Mouse (Mus musculus): ENCODE results near the gene Plcl2.
"Not testable (repeated sequence)": the region's sequence is repeated elsewhere in the genome, so short reads cannot be mapped to it uniquely, and the experiment has no call there.

Gene Plcl2

DNA sequence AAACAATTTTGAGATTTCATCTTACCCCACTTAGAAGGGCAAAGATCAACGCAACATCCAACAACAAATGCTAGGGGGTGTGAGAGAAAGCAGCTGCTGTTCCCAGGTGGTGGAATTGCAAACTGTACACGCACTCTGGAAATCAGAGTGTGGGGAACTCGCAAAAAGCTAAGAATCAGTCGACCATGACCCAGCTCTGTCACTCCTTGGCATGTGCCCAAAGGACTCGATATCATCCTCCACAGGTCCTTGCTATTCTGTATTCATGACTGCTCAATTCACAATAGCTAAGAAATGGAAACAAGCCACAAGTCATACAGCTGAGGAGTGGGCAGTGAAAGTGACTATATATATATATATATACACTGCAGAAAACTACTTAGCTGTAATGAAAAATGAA, 162.2 kb downstream of the Plcl2 start:
- no peak for DNase-seq (ENCODE audit: low read depth, low spot score)

GRCm38 (mm10) chr17:50674580-50674979, 165.4 kb downstream of the Plcl2 start:
- no peak for DNase-seq (ENCODE audit: low read depth, low spot score)

DNA sequence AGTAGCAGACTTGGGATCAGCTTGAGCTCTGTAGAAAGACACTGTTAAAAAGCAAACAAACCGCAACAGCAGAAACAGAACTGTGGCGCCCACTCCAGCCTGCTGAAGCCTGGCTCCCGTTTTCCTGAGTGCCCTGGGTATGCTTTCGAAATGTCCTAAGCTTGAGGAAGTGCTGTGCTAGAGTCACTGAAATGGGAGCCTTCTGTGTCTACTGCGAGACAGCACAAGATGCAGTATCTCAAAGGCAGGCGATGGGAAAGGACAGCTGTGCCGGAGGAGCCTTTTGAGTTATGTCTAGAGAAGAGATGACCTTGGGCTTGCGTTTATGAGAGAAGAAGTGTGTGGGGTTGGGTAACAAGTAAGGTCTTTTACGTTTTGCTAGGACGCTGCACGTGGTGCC, 166.0 kb downstream of the Plcl2 start:
- no peak for DNase-seq (ENCODE audit: low read depth, low spot score)

GRCm38 (mm10) chr17:50677334-50677733, 168.1 kb downstream of the Plcl2 start:
- DNase-seq (ENCODE audit: low read depth, low spot score): peak; percentile 7

GRCm38 (mm10) chr17:50677978-50678712, 168.9 kb downstream of the Plcl2 start:
- DNase-seq (ENCODE audit: low read depth, low spot score): no peak

DNA sequence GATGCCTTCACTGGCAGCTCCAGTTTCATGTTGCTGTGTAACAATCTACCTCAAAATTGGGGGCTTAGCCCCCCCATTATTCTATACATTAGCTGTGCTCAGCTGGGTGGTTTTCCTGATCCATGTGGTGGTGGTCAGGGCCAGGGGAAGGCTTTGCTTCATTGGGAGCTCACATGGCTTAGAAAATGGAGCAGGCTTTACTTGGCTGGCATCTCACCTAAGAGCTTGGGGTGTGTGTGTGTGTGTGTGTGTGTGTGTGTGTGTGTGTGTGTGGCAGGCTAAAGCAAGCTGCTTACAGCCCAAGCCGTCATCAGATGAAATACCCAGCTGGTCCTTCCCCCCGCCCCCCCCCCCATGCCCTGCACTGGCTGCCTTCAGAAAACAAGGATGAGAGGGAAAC, 169.5 kb downstream of the Plcl2 start:
- no peak for DNase-seq (ENCODE audit: low read depth, low spot score)

- DNase-seq (ENCODE audit: low read depth, low spot score): no peak
Observed at GRCm38 (mm10) chr17:50679613-50680534, 170.7 kb downstream of the Plcl2 start.

DNA sequence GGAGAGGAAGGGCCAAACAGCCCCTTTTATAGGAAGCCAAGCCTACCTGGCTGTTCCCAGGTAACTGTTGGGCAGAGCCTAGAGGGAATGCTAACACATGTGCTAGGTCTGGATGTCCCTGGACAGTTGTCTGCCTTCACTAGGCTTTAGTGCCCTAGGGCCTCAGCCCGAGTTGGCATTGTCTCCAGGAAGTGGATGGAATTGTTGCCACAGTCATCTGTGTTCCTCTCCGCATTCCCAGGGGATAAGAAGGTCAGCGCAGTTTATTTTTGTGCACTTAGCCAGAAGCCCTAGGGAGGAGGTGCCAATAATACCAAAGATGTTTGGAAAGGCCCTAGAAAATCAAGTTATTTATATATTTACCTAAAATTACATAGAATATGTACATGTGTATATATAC, 173.5 kb downstream of the Plcl2 start:
- DNase-seq (ENCODE audit: low read depth, low spot score): no peak

- no peak for DNase-seq (ENCODE audit: low read depth, low spot score)
Observed at GRCm38 (mm10) chr17:50684960-50685645, 175.9 kb downstream of the Plcl2 start.

DNA sequence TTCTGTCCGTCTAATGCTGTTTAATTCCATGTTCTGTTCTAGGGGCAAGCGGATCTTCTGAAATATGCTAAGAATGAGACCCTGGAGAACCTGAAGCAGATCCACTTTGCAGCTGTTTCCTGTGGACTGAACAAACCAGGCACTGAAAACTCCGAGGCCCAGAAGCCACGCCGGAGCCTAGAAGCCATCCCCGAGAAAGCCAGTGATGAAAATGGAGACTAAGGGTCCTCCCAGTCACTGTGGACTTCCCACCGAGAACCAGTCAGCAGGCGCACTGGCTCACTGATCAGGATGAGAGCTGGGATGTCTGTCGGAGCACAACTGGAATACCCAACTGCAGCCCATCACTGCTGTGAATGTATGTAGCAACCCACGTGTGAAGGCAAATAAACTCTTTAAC, 178.5 kb downstream of the Plcl2 start:
- no peak for DNase-seq (ENCODE audit: low read depth, low spot score)

- no peak for DNase-seq (ENCODE audit: low read depth, low spot score)
Observed at GRCm38 (mm10) chr17:50688135-50688534, 178.9 kb downstream of the Plcl2 start.

GRCm38 (mm10) chr17:50698410-50698809, 189.2 kb downstream of the Plcl2 start:
- not testable (repeated sequence) for DNase-seq (ENCODE audit: low read depth, low spot score)

DNA sequence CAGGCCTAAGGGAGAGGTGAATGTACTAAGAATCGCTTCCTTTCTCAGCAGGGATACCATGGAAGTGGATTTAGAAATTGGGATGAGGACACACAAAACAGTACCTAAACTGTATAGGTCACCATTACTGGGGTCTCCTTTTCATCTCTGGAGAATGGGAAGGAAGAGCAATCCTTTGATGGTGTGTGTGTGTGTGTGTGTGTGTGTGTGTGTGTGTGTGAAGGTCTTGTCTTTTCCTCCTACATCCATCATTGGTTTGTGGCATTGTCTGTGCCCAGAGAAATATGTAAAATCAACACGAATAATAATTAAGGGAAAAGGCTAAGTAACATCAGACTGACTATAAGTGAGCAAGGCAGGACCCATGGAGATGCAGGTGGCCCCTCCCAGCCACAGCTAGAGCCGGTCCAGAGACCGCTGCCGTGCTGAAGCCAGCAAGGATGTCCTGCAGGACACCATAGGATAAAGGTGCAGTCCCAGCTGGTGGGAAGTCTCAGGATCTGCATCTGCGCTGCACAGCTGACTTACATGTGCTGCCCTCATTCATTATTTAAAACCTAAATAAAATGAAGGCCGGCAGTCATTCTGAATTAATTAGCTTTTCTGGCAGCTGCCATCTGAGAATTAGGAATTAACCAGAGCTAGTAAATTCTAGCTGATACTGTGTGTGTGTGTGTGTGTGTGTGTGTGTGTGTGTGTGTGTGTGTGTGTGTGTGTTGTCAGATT, 201.5 kb downstream of the Plcl2 start:
- no peak for DNase-seq (ENCODE audit: low read depth, low spot score)

DNA sequence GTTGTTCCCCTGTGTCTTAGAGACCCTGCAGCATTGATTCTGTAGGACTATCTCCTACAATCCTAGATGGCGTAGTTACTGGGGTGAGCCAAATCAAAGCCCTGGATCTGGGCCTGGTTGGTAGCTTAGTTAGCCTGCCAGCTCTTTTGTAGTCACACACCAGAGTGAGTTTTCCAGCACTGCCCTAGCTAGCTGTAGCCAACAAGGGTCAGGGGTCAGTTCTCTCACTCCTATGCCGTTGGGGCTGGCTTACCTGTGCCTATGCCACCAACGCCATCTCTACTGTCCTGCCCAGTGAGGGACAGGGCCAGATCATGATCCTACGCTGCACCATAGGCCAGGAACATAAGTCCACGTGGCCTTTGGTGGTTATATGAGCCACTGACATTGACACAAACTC, 208.4 kb downstream of the Plcl2 start:
- no peak for DNase-seq (ENCODE audit: low read depth, low spot score)

DNA sequence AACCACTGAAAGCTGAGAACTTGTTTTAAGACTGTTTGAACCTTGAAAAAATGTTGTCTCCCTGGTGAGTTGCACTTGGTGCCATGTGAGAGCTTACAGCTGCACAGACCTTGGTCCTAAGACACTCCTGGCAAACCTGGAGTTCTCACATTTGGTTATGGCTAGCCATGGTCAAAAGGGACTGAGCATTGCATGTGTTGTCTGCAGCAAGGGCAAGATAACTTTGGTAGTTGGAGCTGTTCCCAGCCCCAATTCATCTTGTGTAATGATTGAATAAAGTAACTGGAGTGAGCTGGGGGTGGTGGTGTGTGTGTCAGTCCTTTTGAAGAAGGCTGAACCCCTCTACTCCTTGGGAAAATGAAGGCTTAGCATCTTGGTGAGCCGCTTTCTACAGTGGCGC, 215.2 kb downstream of the Plcl2 start:
- no peak for DNase-seq (ENCODE audit: low read depth, low spot score)

- no peak for DNase-seq (ENCODE audit: low read depth, low spot score)
Observed at GRCm38 (mm10) chr17:50726265-50726664, 217.1 kb downstream of the Plcl2 start.

GRCm38 (mm10) chr17:50729031-50729430, 219.8 kb downstream of the Plcl2 start:
- DNase-seq (ENCODE audit: low read depth, low spot score): no peak

DNA sequence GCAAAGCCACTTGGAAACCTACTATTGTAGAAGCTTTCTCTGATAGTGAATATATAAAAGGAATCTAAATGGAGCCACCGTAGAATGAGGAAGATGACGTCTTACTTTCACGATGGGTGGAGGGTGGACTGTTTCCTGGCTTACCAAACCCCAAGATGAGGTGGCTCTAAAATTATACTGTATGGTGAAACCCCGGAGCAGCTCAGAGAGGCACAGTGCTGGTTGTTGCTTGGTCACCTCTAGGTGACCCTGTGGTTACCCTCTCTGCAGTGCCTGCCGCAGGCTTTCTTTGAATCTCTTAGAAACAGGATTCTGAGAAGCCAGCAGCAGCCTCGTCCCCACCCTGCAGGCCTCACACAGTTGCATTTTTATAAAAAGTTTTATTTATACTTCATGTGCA, 220.4 kb downstream of the Plcl2 start:
- no peak for DNase-seq (ENCODE audit: low read depth, low spot score)

GRCm38 (mm10) chr17:50730896-50731295, 221.7 kb downstream of the Plcl2 start:
- DNase-seq (ENCODE audit: low read depth, low spot score): no peak

GRCm38 (mm10) chr17:50731876-50732275, 222.7 kb downstream of the Plcl2 start:
- DNase-seq (ENCODE audit: low read depth, low spot score): peak; percentile 7

- no peak for DNase-seq (ENCODE audit: low read depth, low spot score)
Observed at GRCm38 (mm10) chr17:50733390-50733789, 224.2 kb downstream of the Plcl2 start.

- DNase-seq (ENCODE audit: low read depth, low spot score): no peak
Observed at GRCm38 (mm10) chr17:50734781-50735180, 225.6 kb downstream of the Plcl2 start.
